In genomic region chr17:25560554-25561222, GRCm38 (mm10) we compare ENCODE assay signal across 14 mouse cellular contexts. TPM values are rescaled to one million over a fixed set of nuclear protein-coding genes. Genes with fewer than 3 reads are reported as not detected.
DNase-seq lines count a peak whose midpoint lies in the region; ATAC-seq and TF ChIP-seq lines count a peak whose summit lies in the region.
"Had no signal": no experiment of that assay in that cellular context is flagged by ENCODE, and none has a peak within 500 bp of the region (broad histone marks: within the 10 kb centered on the region; RNA-seq: fewer than 3 reads in every experiment).

No protein-coding gene starts in this region.

- H3K4me1 ChIP-seq in heart, embryonic 13.5 days: peaks cover 51% of the 10 kb centered on the region
- peaks cover 71% of the 10 kb centered on the region for H3K4me1 ChIP-seq in hindbrain, embryonic 12.5 days
- peaks cover 22% of the 10 kb centered on the region for H3K4me1 ChIP-seq in midbrain, embryonic 16.5 days (ENCODE audit: control insufficient read depth, insufficient read depth, low read length)
- H3K4me1 ChIP-seq: liver, embryonic 15.5 days had no signal

- no peak for ATAC-seq in heart, embryonic 13.5 days (ENCODE audit: extremely low read depth, insufficient number of reproducible peaks, low FRiP score, low TSS enrichment)
- ATAC-seq in hindbrain, embryonic 12.5 days (ENCODE audit: low FRiP score): no peak
- no peak for ATAC-seq in midbrain, embryonic 16.5 days

- H3K4me3 ChIP-seq in heart, embryonic 13.5 days: no peak overlapping the region
- no peak overlapping the region for H3K4me3 ChIP-seq in hindbrain, embryonic 12.5 days
- no peak overlapping the region for H3K4me3 ChIP-seq in midbrain, embryonic 16.5 days (ENCODE audit: low read depth, low read length)
- H3K4me3 ChIP-seq: embryonic facial prominence, embryonic 12.5 days; liver, embryonic 15.5 days had no signal

- H3K4me2 ChIP-seq in heart, embryonic 13.5 days: 0 out of 2 replicates have a peak overlapping the region, but pooled peaks have one; percentile 12
- H3K4me2 ChIP-seq in hindbrain, embryonic 12.5 days (replicated peaks): no peak overlapping the region
- no peak overlapping the region for H3K4me2 ChIP-seq in midbrain, embryonic 16.5 days (ENCODE audit: low read length)
- H3K4me2 ChIP-seq: embryonic facial prominence, embryonic 12.5 days; liver, embryonic 15.5 days had no signal

- peaks cover 16% of the 10 kb centered on the region; the same call in 1 of the 2 replicates for H3K27me3 ChIP-seq in heart, embryonic 13.5 days (replicated peaks)
- peaks cover 1% of the 10 kb centered on the region; the same call in 1 of the 2 replicates for H3K27me3 ChIP-seq in hindbrain, embryonic 12.5 days
- no peaks in the 10 kb centered on the region for H3K27me3 ChIP-seq in midbrain, embryonic 16.5 days (ENCODE audit: control insufficient read depth, insufficient read depth, low read depth, low read length)
- H3K27me3 ChIP-seq: embryonic facial prominence, embryonic 12.5 days had no signal

- no peaks in the 10 kb centered on the region for H3K9me3 ChIP-seq in heart, embryonic 13.5 days
- H3K9me3 ChIP-seq in hindbrain, embryonic 12.5 days (replicated peaks): no peaks in the 10 kb centered on the region
- H3K9me3 ChIP-seq in midbrain, embryonic 16.5 days (replicated peaks; ENCODE audit: control insufficient read depth, low read length, poor library complexity, severe bottlenecking): no peaks in the 10 kb centered on the region
- H3K9me3 ChIP-seq: embryonic facial prominence, embryonic 12.5 days; liver, embryonic 15.5 days had no signal

- H3K9ac ChIP-seq in heart, embryonic 13.5 days: peak overlapping the region; percentile 63
- H3K9ac ChIP-seq in hindbrain, embryonic 12.5 days: 0 out of 2 replicates have a peak overlapping the region, but pooled peaks have one; percentile 19
- H3K9ac ChIP-seq in midbrain, embryonic 16.5 days (ENCODE audit: low read depth, low read length): no peak overlapping the region
- H3K9ac ChIP-seq: embryonic facial prominence, embryonic 12.5 days; liver, embryonic 15.5 days had no signal

- WGBS in heart, embryonic 13.5 days: 29% methylated on average over 5 of the region's 5 CpGs
- 42% methylated on average over 5 of the region's 5 CpGs for WGBS in hindbrain, embryonic 12.5 days
- 46% methylated on average over 5 of the region's 5 CpGs for WGBS in midbrain, embryonic 16.5 days

- no peaks in the 10 kb centered on the region for H3K36me3 ChIP-seq in heart, embryonic 13.5 days
- no peaks in the 10 kb centered on the region for H3K36me3 ChIP-seq in hindbrain, embryonic 12.5 days
- H3K36me3 ChIP-seq in midbrain, embryonic 16.5 days (ENCODE audit: control insufficient read depth, insufficient read depth, low read length): no peaks in the 10 kb centered on the region
- H3K36me3 ChIP-seq: embryonic facial prominence, embryonic 12.5 days; liver, embryonic 15.5 days had no signal

- peak overlapping the region; percentile 60 for H3K27ac ChIP-seq in heart, embryonic 13.5 days (replicated peaks)
- peak overlapping the region; percentile 86 for H3K27ac ChIP-seq in hindbrain, embryonic 12.5 days
- H3K27ac ChIP-seq in midbrain, embryonic 16.5 days (ENCODE audit: low read length): peak overlapping the region; percentile 75
- H3K27ac ChIP-seq: embryonic facial prominence, embryonic 12.5 days; liver, embryonic 15.5 days had no signal

- no peak for DNase-seq in heart, adult 8-10 months (ENCODE audit: low spot score)
- DNase-seq in brain, embryonic 14.5 days (ENCODE audit: low read depth): peak; percentile 76
- no peak for DNase-seq in B cell, adult 2 months
- no peak for DNase-seq in cerebellum, postnatal 25 days
- no peak for DNase-seq in left cerebral cortex, adult 11 months (ENCODE audit: low spot score)
- DNase-seq: gastrocnemius, postnatal 14 days; kidney, adult 2 months; right cerebral cortex, postnatal 14 days had no signal

- TF ChIP-seq POLR2A in brain, embryonic 14.5 days (IDR thresholded peaks at IDR 0.05; ENCODE audit: borderline replicate concordance, extremely low read depth, insufficient read depth, insufficient read length, poor library complexity, severe bottlenecking): no peak

- no peak for TF ChIP-seq CTCF in brain, embryonic 14.5 days (IDR thresholded peaks at IDR 0.05; ENCODE audit: borderline replicate concordance, extremely low read depth, insufficient read depth, insufficient read length)

RNA-seq across cellular contexts. Expression of gene Sox8, which starts 9.8 kb away (rescaled TPM):
- polyA plus RNA-seq in heart, embryonic 13.5 days (2015; fragmentation: Nextera tagmentation; extraction: Ambion mirVana): 0.53 and 1.5 TPM in 2 replicates
- under 1 TPM; 0.24 to 0.37 (median 0.32) TPM for total RNA-seq in heart, adult 8-10 months (2022)
- polyA plus RNA-seq in brain, embryonic 14.5 days (2012; rRNA removed): 17.6 and 17.9 TPM in 2 replicates
- polyA plus RNA-seq in hindbrain, embryonic 12.5 days (2016; fragmentation: Nextera tagmentation; extraction: Ambion mirVana): 11.8 and 12.7 TPM in 2 replicates
- polyA plus RNA-seq in midbrain, embryonic 16.5 days (2015; fragmentation: Nextera tagmentation; extraction: Ambion mirVana): 10.1 and 16.2 TPM in 2 replicates
- total RNA-seq: megakaryocyte-erythroid progenitor cell, adult 5-6 weeks had no signal

RNA-seq across cellular contexts. Expression of gene Lmf1, which starts 18.2 kb away (rescaled TPM):
- 30.2 and 35.7 TPM in 2 replicates for polyA plus RNA-seq in heart, embryonic 13.5 days (2015; fragmentation: Nextera tagmentation; extraction: Ambion mirVana)
- 10 to 100 TPM; 30.7 to 34.2 (median 33.8) TPM for total RNA-seq in heart, adult 8-10 months (2022)
- 11.7 and 16.0 TPM in 2 replicates for polyA plus RNA-seq in brain, embryonic 14.5 days (2012; rRNA removed)
- polyA plus RNA-seq in hindbrain, embryonic 12.5 days (2016; fragmentation: Nextera tagmentation; extraction: Ambion mirVana): 25.7 and 26.2 TPM in 2 replicates
- 20.4 and 20.6 TPM in 2 replicates for polyA plus RNA-seq in midbrain, embryonic 16.5 days (2015; fragmentation: Nextera tagmentation; extraction: Ambion mirVana)
